Mouse (Mus musculus) CH12.LX (cell line): ENCODE results near the gene Gls. TPM values are rescaled to one million over a fixed set of nuclear protein-coding genes. Genes with fewer than 3 reads are reported as not detected.

Source experiments
- DNase-seq: peaks from one replicate; pipeline ENCODE4 v3.0.0-alpha.2; 2013; ENCODE audit errors: extremely low read depth
- H3K27ac ChIP-seq: 2 replicates; pipeline ENCODE4 v1.5.1; 2012; ENCODE audit warnings: low read depth, mild to moderate bottlenecking, control low read depth, moderate library complexity; ENCODE audit not compliant: insufficient read depth
- H3K27me3 ChIP-seq: replicated peaks from 2 replicates; pipeline ENCODE3; 2012; ENCODE audit warnings: inconsistent platforms
- H3K36me3 ChIP-seq, 2 experiments: replicated peaks in 1 of 2; 2 replicates each; pipeline versions ENCODE3 to v1.6.1; 2012; ENCODE audit warnings: inconsistent platforms in 1 of 2, low read length in 1 of 2, mild to moderate bottlenecking in 1 of 2, mixed read lengths in 1 of 2, moderate library complexity in 1 of 2; ENCODE audit not compliant: control insufficient read depth in 1 of 2, insufficient read depth in 1 of 2
- H3K4me1 ChIP-seq, 2 experiments: 2 replicates each; pipeline ENCODE4 v1.6.1; 2012; ENCODE audit warnings: inconsistent platforms in 1 of 2, moderate library complexity in 1 of 2; ENCODE audit not compliant: insufficient read depth in 2 of 2, control insufficient read depth in 1 of 2
- H3K4me2 ChIP-seq: 2 replicates; pipeline ENCODE4 v1.6.1; 2012; ENCODE audit warnings: low read depth, mild to moderate bottlenecking, control low read depth; ENCODE audit not compliant: poor library complexity, insufficient read depth, severe bottlenecking
- H3K4me3 ChIP-seq, 3 experiments: fragments of 150-350 bp in 1 of 3; sonication (generic) in 1 of 3; replicated peaks in 1 of 3; 2 replicates each; pipeline versions ENCODE3 to v1.5.1; 2011 to 2012; ENCODE audit warnings: low read depth in 2 of 3, low read length in 2 of 3, mild to moderate bottlenecking in 2 of 3, moderate library complexity in 2 of 3, control low read depth in 1 of 3, improper control_type of control experiment in 1 of 3, inconsistent platforms in 1 of 3, mixed read lengths in 1 of 3; ENCODE audit not compliant: poor library complexity in 1 of 3
- H3K79me2 ChIP-seq: replicated peaks from 2 replicates; pipeline ENCODE4 v1.6.1; 2012; ENCODE audit warnings: mild to moderate bottlenecking, moderate library complexity; ENCODE audit not compliant: control insufficient read depth, poor library complexity, insufficient read depth, severe bottlenecking; ENCODE audit errors: extremely low read depth
- H3K9ac ChIP-seq: 2 replicates; pipeline ENCODE4 v1.6.1; 2012; ENCODE audit warnings: low read depth, mild to moderate bottlenecking, control low read depth, moderate library complexity; ENCODE audit not compliant: insufficient read depth
- H3K9me3 ChIP-seq: replicated peaks from 2 replicates; pipeline ENCODE3; 2012; ENCODE audit warnings: low read length, inconsistent platforms, mixed read lengths
- BHLHE40 ChIP-seq: IDR thresholded peaks from 2 replicates; pipeline ENCODE4 v1.6.1; 2011; ENCODE audit warnings: mild to moderate bottlenecking, low read depth, low read length, improper control_type of control experiment
- CHD1 ChIP-seq: IDR thresholded peaks from 2 replicates; pipeline ENCODE4 v1.6.1; 2012; ENCODE audit warnings: low read depth, low read length, improper control_type of control experiment, inconsistent platforms
- ELF1 ChIP-seq: IDR thresholded peaks from 2 replicates; pipeline ENCODE4 v1.6.1; 2014; ENCODE audit warnings: low read depth, mild to moderate bottlenecking, inconsistent platforms, low read length, improper control_type of control experiment
- ETS1 ChIP-seq: conservative IDR thresholded peaks from 2 replicates; pipeline ENCODE4 v1.6.1; 2012; ENCODE audit warnings: low read depth, mild to moderate bottlenecking, inconsistent platforms, low read length, improper control_type of control experiment, moderate library complexity
- MXI1 ChIP-seq: IDR thresholded peaks from 2 replicates; pipeline ENCODE4 v1.6.1; 2011; ENCODE audit warnings: mild to moderate bottlenecking, low read depth, low read length, improper control_type of control experiment
- MYC ChIP-seq: IDR thresholded peaks from 2 replicates; pipeline ENCODE4 v1.6.1; 2011; ENCODE audit warnings: low read depth, mild to moderate bottlenecking, improper control_type of control experiment, low read length
- NELFE ChIP-seq: IDR thresholded peaks from 2 replicates; pipeline ENCODE4 v1.6.1; 2011; ENCODE audit warnings: low read depth, low read length, improper control_type of control experiment
- NRF1 ChIP-seq: IDR thresholded peaks from 2 replicates; pipeline ENCODE4 v1.6.1; 2014; ENCODE audit warnings: low read depth, mild to moderate bottlenecking, inconsistent platforms, low read length, improper control_type of control experiment, moderate library complexity
- RAD21 ChIP-seq: IDR thresholded peaks from 2 replicates; pipeline ENCODE4 v1.6.1; 2011; ENCODE audit warnings: low read depth, mild to moderate bottlenecking, low read length, improper control_type of control experiment, moderate library complexity
- SIN3A ChIP-seq: IDR thresholded peaks from 2 replicates; pipeline ENCODE4 v1.6.1; 2012; ENCODE audit warnings: low read length, improper control_type of control experiment, inconsistent platforms
- TCF12 ChIP-seq: IDR thresholded peaks from 2 replicates; pipeline ENCODE4 v1.6.1; 2014; ENCODE audit warnings: low read depth, mild to moderate bottlenecking, inconsistent platforms, low read length, improper control_type of control experiment
- UBTF ChIP-seq: IDR thresholded peaks from 2 replicates; pipeline ENCODE4 v1.6.1; 2012; ENCODE audit warnings: low read depth, mild to moderate bottlenecking, inconsistent platforms, low read length, improper control_type of control experiment, moderate library complexity
- USF1 ChIP-seq: IDR thresholded peaks from 2 replicates; pipeline ENCODE4 v1.6.1; 2014; ENCODE audit warnings: low read depth, mild to moderate bottlenecking, inconsistent platforms, low read length, improper control_type of control experiment
- ZC3H11A ChIP-seq: IDR thresholded peaks from 2 replicates; pipeline ENCODE4 v1.6.1; 2012; ENCODE audit warnings: low read depth, mild to moderate bottlenecking, inconsistent platforms, low read length, improper control_type of control experiment
- ZKSCAN1 ChIP-seq: IDR thresholded peaks from 2 replicates; pipeline ENCODE4 v1.6.1; 2012; ENCODE audit warnings: low read depth, inconsistent platforms, low read length, improper control_type of control experiment, borderline replicate concordance
- ZMIZ1 ChIP-seq: IDR thresholded peaks from 2 replicates; pipeline ENCODE4 v1.6.1; 2012; ENCODE audit warnings: low read depth, mild to moderate bottlenecking, inconsistent platforms, low read length, improper control_type of control experiment
- ZNF384 ChIP-seq: IDR thresholded peaks from 2 replicates; pipeline ENCODE4 v1.6.1; 2012; ENCODE audit warnings: low read depth, low read length, improper control_type of control experiment, inconsistent platforms
- dilution Hi-C: fragments of 300-500 bp; cut with MboI; formaldehyde crosslinking; loops from 2 replicates; pipeline ENCODE4 v1.14.3; 2020; ENCODE audit warnings: low sequenced_read_pairs; ENCODE audit not compliant: extremely low pct_unique_long_range_greater_than_20kb, extremely low pct_ligation_motif_present
- in situ Hi-C: fragments of 300-500 bp; cut with MboI; formaldehyde crosslinking; loops from 3 replicates; pipeline ENCODE4 v1.14.3; 2019; ENCODE audit warnings: low sequenced_read_pairs, low pct_ligation_motif_present, low pct_unique_long_range_greater_than_20kb, mixed read lengths
- polyA plus RNA-seq: library from polyadenylated mRNA; unstranded; fragments of >175 nt; gene quantifications from 2 replicates; pipeline ENCODE4 v1.2.1, GENCODE M21; 2012; ENCODE audit warnings: low read depth; ENCODE audit not compliant: insufficient read length
- total RNA-seq, 2 experiments: library from RNA; depleted of rRNA; stranded (reverse); fragments of 300-350 nt in 1 of 2; fragments of >200 nt in 1 of 2; gene quantifications; 2 replicates each; pipeline ENCODE4 v1.2.3; 2012 to 2014

Gls gene
- total and polyA plus RNA-seq, 3 experiments, result 107 to 182 (median 150) TPM

- H3K27me3 ChIP-seq, result no peaks in the 10 kb centered on the region
- no peak for TF ChIP-seq NELFE
- no peak for TF ChIP-seq ELF1
- TF ChIP-seq MXI1, result no peak
- TF ChIP-seq CHD1, result no peak
- no peak for TF ChIP-seq ZMIZ1
- no peak for TF ChIP-seq MYC
- no peak for TF ChIP-seq ZKSCAN1
- TF ChIP-seq ZC3H11A, result no peak
- TF ChIP-seq TCF12, result no peak
- no peak for TF ChIP-seq BHLHE40
- no peak for TF ChIP-seq ETS1
- no peak for TF ChIP-seq SIN3A
- TF ChIP-seq ZNF384, result no peak
- no peak for TF ChIP-seq RAD21
- no peak for TF ChIP-seq USF1
- TF ChIP-seq NRF1, result no peak
- no peak for TF ChIP-seq UBTF
- TF ChIP-seq, all 38 proteins: peak for 0
- in situ Hi-C loops (no loop called here), dilution Hi-C loops (no loop called here)
- Histone ChIP-seq H3K4me3 (no peak overlapping the region), H3K4me1 (peaks cover 4 to 14% of the 10 kb centered on the region in 2 experiments; a peak in 3 of 4 replicates), H3K9me3 (no peaks in the 10 kb centered on the region), H3K9ac (no peak overlapping the region), H3K36me3 (no peaks in the 10 kb centered on the region), H3K79me2 (no peaks in the 10 kb centered on the region), H3K4me2 (no peak overlapping the region), H3K27ac (no peak overlapping the region)
- no peak for DNase-seq
These were observed 39.1 kb upstream of the Gls start for GRCm38 (mm10) chr1:52272018-52272678.

- in situ Hi-C loops (no loop called here), dilution Hi-C loops (no loop called here)
- Histone ChIP-seq H3K4me2 (no peak overlapping the region), H3K9ac (no peak overlapping the region), H3K79me2 (no peaks in the 10 kb centered on the region), H3K27me3 (no peaks in the 10 kb centered on the region), H3K4me3 (no peak overlapping the region), H3K4me1 (peaks cover 4 to 14% of the 10 kb centered on the region in 2 experiments; a peak in 3 of 4 replicates), H3K9me3 (no peaks in the 10 kb centered on the region), H3K36me3 (no peaks in the 10 kb centered on the region), H3K27ac (no peak overlapping the region)
- no peak for DNase-seq
- no peak for TF ChIP-seq ETS1
These were observed 37.3 kb upstream of the Gls start for GRCm38 (mm10) chr1:52270354-52270753.
